Mouse (Mus musculus) embryonic facial prominence, embryonic 13.5 days (tissue): Measurements from ENCODE around the gene Gata1. TPM values are rescaled to one million over a fixed set of nuclear protein-coding genes. Genes with fewer than 3 reads are reported as not detected.
A peak's percentile ranks its signal among the peaks of the same experiment; 100 is the strongest.

Source experiments
- ATAC-seq: fragments of 200-750 bp; cut with Nextera tagmentation; 2 replicates; pipeline ENCODE4 v1.8.0; 2017; ENCODE audit warnings: low read depth; ENCODE audit not compliant: insufficient number of reproducible peaks, insufficient read depth, low FRiP score, low TSS enrichment
- H3K27ac ChIP-seq: fragments of 300-500 bp; sonication (generic); 2 replicates; pipeline ENCODE4 v1.5.1; 2015; ENCODE audit warnings: moderate library complexity, mild to moderate bottlenecking, inconsistent platforms
- H3K27me3 ChIP-seq: fragments of 300-500 bp; sonication (generic); 2 replicates; pipeline ENCODE4 v1.6.1; 2015; ENCODE audit warnings: mild to moderate bottlenecking, inconsistent platforms
- H3K36me3 ChIP-seq: fragments of 300-500 bp; sonication (generic); 2 replicates; pipeline ENCODE4 v1.6.1; 2015; ENCODE audit warnings: mild to moderate bottlenecking, inconsistent platforms
- H3K4me1 ChIP-seq: fragments of 300-500 bp; sonication (generic); 2 replicates; pipeline ENCODE4 v1.6.1; 2015; ENCODE audit warnings: inconsistent platforms
- H3K4me2 ChIP-seq: fragments of 300-500 bp; sonication (generic); 2 replicates; pipeline ENCODE4 v1.6.1; 2015; ENCODE audit warnings: moderate library complexity, mild to moderate bottlenecking, inconsistent platforms
- H3K4me3 ChIP-seq: fragments of 300-500 bp; sonication (generic); 2 replicates; pipeline ENCODE4 v1.5.1; 2015; ENCODE audit warnings: mild to moderate bottlenecking, inconsistent platforms
- H3K9ac ChIP-seq: fragments of 300-500 bp; sonication (generic); 2 replicates; pipeline ENCODE4 v1.6.1; 2015; ENCODE audit warnings: mild to moderate bottlenecking, inconsistent platforms
- H3K9me3 ChIP-seq: fragments of 300-500 bp; sonication (generic); 2 replicates; pipeline ENCODE4 v1.6.1; 2016; ENCODE audit warnings: inconsistent platforms
- WGBS: fragments of 180-500 bp; shearing (Covaris S2); methylation state at CpG from one replicate; pipeline ENCODE4 v1.1.7; 2015; ENCODE audit warnings: mixed read lengths; 5-methylcytosine and 5-hydroxymethylcytosine counted together
- polyA plus RNA-seq: library from polyadenylated mRNA; unstranded; fragments of >200 nt; fragmentation: Nextera tagmentation; extraction: Ambion mirVana; gene quantifications from 2 replicates; pipeline ENCODE4 v1.2.1, GENCODE M21; 2015

Gene Gata1
- polyA plus RNA-seq, 1 experiment from 2014 or later: 2.0 TPM

GRCm38 (mm10) chrX:7958868-7959267 lies 19.0 kb downstream of the Gata1 start:
- WGBS: 92% methylated on average over 9 of the region's 9 CpGs
- Histone ChIP-seq H3K4me3 (no peak overlapping the region), H3K9ac (no peak overlapping the region), H3K4me1 (no peaks in the 10 kb centered on the region), H3K9me3 (no peaks in the 10 kb centered on the region), H3K36me3 (no peaks in the 10 kb centered on the region), H3K27ac (no peak overlapping the region), H3K27me3 (no peaks in the 10 kb centered on the region), H3K4me2 (no peak overlapping the region)
- ATAC-seq: no peak

DNA sequence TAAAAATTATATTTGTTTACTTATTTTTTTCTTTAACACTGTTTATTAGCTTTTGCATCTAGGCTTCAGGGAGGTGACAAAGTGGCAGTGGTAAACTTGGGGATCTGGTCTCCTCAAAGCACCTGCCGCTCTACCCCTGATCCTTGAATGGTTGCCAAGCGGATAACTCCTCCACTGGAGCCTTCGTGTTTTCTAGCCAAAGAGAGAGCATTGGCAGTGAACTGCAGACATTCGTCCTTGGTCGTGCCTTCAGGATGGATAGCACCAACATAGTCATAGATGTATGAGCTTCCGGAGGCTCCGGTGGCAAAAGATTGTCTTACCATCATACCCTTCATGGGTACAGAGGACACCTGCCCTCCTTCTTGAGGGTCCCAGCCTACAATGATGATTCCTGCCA lies 27.8 kb downstream of the Gata1 start:
- Histone ChIP-seq H3K4me3 (no peak overlapping the region), H3K4me2 (no peak overlapping the region), H3K9me3 (no peaks in the 10 kb centered on the region), H3K4me1 (no peaks in the 10 kb centered on the region), H3K27me3 (no peaks in the 10 kb centered on the region), H3K9ac (no peak overlapping the region), H3K36me3 (no peaks in the 10 kb centered on the region), H3K27ac (no peak overlapping the region)
- ATAC-seq: no peak
- 94% methylated on average over 7 of the region's 7 CpGs for whole genome bisulfite sequencing

- peaks cover 3% of the 10 kb centered on the region; the same call in 1 of the 2 replicates for H3K36me3 ChIP-seq
- 25% methylated on average over 38 of the region's 38 CpGs for WGBS
- H3K4me2 ChIP-seq: peak overlapping the region; percentile 57
- H3K9me3 ChIP-seq: no peaks in the 10 kb centered on the region
- H3K9ac ChIP-seq: peak overlapping the region; percentile 65
- H3K4me1 ChIP-seq: no peaks in the 10 kb centered on the region
- peak; percentile 97; the same call in 1 of the 2 replicates for ATAC-seq
- peak overlapping the region; percentile 72 for H3K27ac ChIP-seq
- H3K4me3 ChIP-seq: peak overlapping the region; percentile 50
- no peaks in the 10 kb centered on the region for H3K27me3 ChIP-seq
These were observed 29.9 kb downstream of the Gata1 start for GRCm38 (mm10) chrX:7947900-7948492.

DNA sequence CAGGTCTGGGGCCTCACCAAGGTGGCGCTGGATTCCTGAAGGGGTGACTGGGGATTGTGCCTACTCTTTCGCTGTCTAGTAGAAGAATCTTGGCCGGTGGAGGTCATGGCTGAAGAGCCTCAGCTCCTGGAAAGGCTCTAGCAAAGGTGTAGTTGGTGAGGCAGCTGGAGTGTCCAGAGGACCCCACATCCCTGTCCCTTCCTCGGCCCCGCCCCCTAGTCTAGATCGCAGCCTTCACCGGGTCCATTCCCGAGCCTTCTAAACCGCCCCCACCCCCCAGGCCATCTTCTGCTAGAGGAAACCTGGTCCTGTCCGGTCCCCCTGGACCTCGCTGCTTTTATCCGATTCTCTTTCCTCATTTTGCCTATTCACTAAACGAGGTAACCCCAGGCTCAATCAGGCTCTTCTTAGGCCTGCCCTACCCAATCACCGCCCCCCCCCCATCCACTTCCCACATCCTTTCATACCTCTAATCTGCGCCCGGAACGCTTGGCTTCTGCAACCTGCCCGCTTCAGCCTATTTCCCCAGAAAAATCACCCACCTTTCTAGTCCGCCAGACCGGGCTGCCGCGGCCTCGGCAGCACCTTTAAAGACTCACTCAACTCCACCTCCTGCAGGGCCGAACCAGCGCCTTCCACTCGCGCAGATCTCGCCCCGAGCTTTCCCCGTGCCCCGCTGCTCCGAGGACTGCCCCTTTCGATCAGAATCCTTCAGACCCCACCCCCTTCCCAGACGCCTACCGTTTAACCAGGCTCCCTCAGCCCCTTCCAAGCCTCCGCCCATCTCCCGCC lies 30.6 kb downstream of the Gata1 start, which contains the start of gene Hdac6:
Gene Hdac6 (minus strand): TSS at position 782 of the 792 bp plus-strand sequence.
- peak within 1 kb of the TSS; percentile 65 for H3K9ac ChIP-seq
- 24% methylated on average over 36 of the region's 37 CpGs for WGBS
- ATAC-seq: peak; percentile 4; the same call in 1 of the 2 replicates
- peaks cover 3% of the 10 kb centered on the region; the same call in 1 of the 2 replicates for H3K36me3 ChIP-seq
- H3K27me3 ChIP-seq: no peaks in the 10 kb centered on the region
- peak within 1 kb of the TSS; percentile 50 for H3K4me3 ChIP-seq
- no peaks in the 10 kb centered on the region for H3K4me1 ChIP-seq
- H3K4me2 ChIP-seq: peak within 1 kb of the TSS; percentile 59
- H3K9me3 ChIP-seq: no peaks in the 10 kb centered on the region
- peak within 1 kb of the TSS; percentile 72 for H3K27ac ChIP-seq

DNA sequence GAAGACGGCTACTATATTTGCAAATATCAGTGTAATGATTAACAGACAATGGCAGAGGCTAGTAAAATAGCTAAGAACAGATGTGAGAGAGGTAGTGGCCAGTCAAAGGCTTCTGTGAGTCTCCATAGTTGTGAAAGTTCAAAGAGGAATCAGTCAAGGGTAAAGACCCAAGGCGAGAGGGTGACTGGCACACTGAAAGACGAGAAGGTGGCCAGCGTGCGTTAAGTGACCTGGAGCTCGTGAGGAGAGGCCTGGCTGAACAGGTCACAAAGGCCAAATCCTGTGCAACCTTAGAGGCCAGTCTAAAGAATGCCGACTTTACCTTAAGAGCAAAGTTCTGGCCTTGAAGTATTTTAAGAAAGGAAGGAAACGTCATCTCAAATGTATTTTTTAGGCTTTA lies 32.3 kb downstream of the Gata1 start:
- ATAC-seq: no peak
- no peak overlapping the region for H3K4me3 ChIP-seq
- H3K36me3 ChIP-seq: peaks cover 8% of the 10 kb centered on the region; the same call in 1 of the 2 replicates
- H3K4me1 ChIP-seq: no peaks in the 10 kb centered on the region
- no peaks in the 10 kb centered on the region for H3K27me3 ChIP-seq
- H3K27ac ChIP-seq: no peak overlapping the region
- H3K9ac ChIP-seq: no peak overlapping the region
- WGBS: 73% methylated on average over 8 of the region's 8 CpGs
- no peaks in the 10 kb centered on the region for H3K9me3 ChIP-seq
- H3K4me2 ChIP-seq: no peak overlapping the region

- Histone ChIP-seq H3K9ac (no peak overlapping the region), H3K9me3 (no peaks in the 10 kb centered on the region), H3K4me3 (no peak overlapping the region), H3K36me3 (peaks cover 28% of the 10 kb centered on the region), H3K27me3 (no peaks in the 10 kb centered on the region), H3K4me1 (no peaks in the 10 kb centered on the region), H3K4me2 (no peak overlapping the region), H3K27ac (no peak overlapping the region)
- ATAC-seq: no peak
- 89% methylated on average over 6 of the region's 6 CpGs for WGBS
These were observed 40.2 kb downstream of the Gata1 start for GRCm38 (mm10) chrX:7937667-7938066.

DNA sequence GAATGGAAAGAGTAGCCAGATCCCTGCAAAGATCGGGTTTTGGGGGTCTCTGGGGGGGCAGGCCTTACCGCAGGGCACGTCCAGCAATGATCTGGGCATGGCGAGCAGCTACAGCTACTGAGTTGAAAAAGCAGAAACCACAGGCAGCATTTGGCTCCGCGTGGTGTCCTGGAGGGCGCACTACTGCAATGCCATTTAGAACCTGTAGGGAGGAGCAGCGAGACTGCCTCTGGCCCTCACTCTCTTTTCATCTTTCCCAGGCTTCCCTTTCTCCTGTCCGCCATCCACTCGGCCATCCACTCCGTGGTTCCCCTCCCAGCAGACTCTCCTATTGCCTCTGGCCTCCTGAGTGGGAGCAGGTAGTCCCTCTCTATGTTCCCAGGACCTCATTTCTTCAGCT lies 41.0 kb downstream of the Gata1 start:
- Histone ChIP-seq H3K4me3 (no peak overlapping the region), H3K4me1 (no peaks in the 10 kb centered on the region), H3K36me3 (peaks cover 28% of the 10 kb centered on the region), H3K27ac (no peak overlapping the region), H3K9me3 (no peaks in the 10 kb centered on the region), H3K4me2 (no peak overlapping the region), H3K9ac (no peak overlapping the region), H3K27me3 (no peaks in the 10 kb centered on the region)
- WGBS: 56% methylated on average over 11 of the region's 11 CpGs
- ATAC-seq: no peak

GRCm38 (mm10) chrX:7928270-7928790 lies 49.5 kb downstream of the Gata1 start, which contains the start of gene Eras:
Gene Eras (minus strand): TSS chrX:7928607.
- Histone ChIP-seq H3K27ac (no peak within 1 kb of the TSS), H3K4me2 (no peak within 1 kb of the TSS), H3K36me3 (peaks cover 25% of the 10 kb centered on the region), H3K27me3 (peaks cover 63% of the 10 kb centered on the region), H3K4me1 (no peaks in the 10 kb centered on the region), H3K9me3 (no peaks in the 10 kb centered on the region), H3K9ac (no peak within 1 kb of the TSS), H3K4me3 (no peak within 1 kb of the TSS)
- 22% methylated on average over 19 of the region's 19 CpGs for WGBS
- no peak for ATAC-seq

GRCm38 (mm10) chrX:7927116-7927515 lies 50.8 kb downstream of the Gata1 start:
- Histone ChIP-seq H3K4me1 (no peaks in the 10 kb centered on the region; the same call in 1 of the 2 replicates), H3K36me3 (peaks cover 23% of the 10 kb centered on the region), H3K4me2 (no peak overlapping the region), H3K27me3 (peaks cover 76% of the 10 kb centered on the region), H3K27ac (no peak overlapping the region), H3K9ac (no peak overlapping the region), H3K4me3 (no peak overlapping the region), H3K9me3 (no peaks in the 10 kb centered on the region)
- no peak for ATAC-seq
- 27% methylated on average over 10 of the region's 10 CpGs for WGBS

- Histone ChIP-seq H3K27me3 (peaks cover 84% of the 10 kb centered on the region), H3K36me3 (peaks cover 17% of the 10 kb centered on the region), H3K4me1 (no peaks in the 10 kb centered on the region; the same call in 1 of the 2 replicates), H3K4me3 (no peak overlapping the region), H3K9ac (no peak overlapping the region), H3K9me3 (no peaks in the 10 kb centered on the region), H3K4me2 (no peak overlapping the region), H3K27ac (no peak overlapping the region)
- ATAC-seq: no peak
- 72% methylated on average over 6 of the region's 6 CpGs for WGBS
These were observed 51.6 kb downstream of the Gata1 start for GRCm38 (mm10) chrX:7926266-7926665.

DNA sequence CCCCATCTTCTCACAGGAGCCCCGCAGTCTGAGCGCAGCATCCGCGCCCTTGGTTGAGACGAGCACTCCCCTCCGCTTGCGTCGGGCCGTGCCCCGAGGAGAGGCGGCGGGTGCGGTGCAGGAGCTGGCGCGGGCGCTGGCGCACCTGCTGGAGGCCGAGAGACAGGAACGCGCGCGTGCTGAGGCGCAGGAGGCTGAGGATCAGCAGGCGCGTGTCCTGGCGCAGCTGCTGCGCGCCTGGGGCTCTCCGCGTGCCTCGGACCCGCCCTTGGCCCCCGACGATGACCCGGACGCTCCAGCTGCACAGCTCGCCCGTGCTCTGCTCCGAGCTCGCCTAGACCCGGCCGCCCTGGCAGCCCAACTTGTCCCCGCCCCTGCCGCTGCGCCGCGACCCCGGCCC lies 55.8 kb downstream of the Gata1 start:
- H3K4me2 ChIP-seq: peak overlapping the region; percentile 57
- no peaks in the 10 kb centered on the region for H3K9me3 ChIP-seq
- H3K4me1 ChIP-seq: no peaks in the 10 kb centered on the region; the same call in 1 of the 2 replicates
- H3K36me3 ChIP-seq: no peaks in the 10 kb centered on the region
- H3K4me3 ChIP-seq: peak overlapping the region; percentile 28
- ATAC-seq: no peak
- 25% methylated on average over 35 of the region's 48 CpGs for WGBS
- no peak overlapping the region for H3K9ac ChIP-seq
- H3K27me3 ChIP-seq: peaks cover 83% of the 10 kb centered on the region
- no peak overlapping the region for H3K27ac ChIP-seq
